Mouse (Mus musculus) liver, embryonic 14.5 days (tissue): ENCODE measurements around the gene 4932438H23Rik.

ENCODE experiments used
- CTCF ChIP-seq: IDR thresholded peaks from 2 replicates; pipeline ENCODE4 v1.5.1; 2016; ENCODE audit warnings: antibody characterized with exemption, low read depth, control low read depth
- EP300 ChIP-seq: IDR thresholded peaks from 2 replicates; pipeline ENCODE4 v1.6.1; 2016; ENCODE audit warnings: antibody characterized with exemption, low read depth

GRCm38 (mm10) chr16:91026290-91026689 is 68.6 kb downstream of the 4932438H23Rik start:
- TF ChIP-seq CTCF (no peak), EP300 (no peak)
